Mouse (Mus musculus) heart, embryonic 15.5 days (tissue): ENCODE data around the gene Arrdc5. TPM values are rescaled to one million over a fixed set of nuclear protein-coding genes. Genes with fewer than 3 reads are reported as not detected.

Source experiments
- ATAC-seq: fragments of 200-750 bp; cut with Nextera tagmentation; replicated peaks from 2 replicates; pipeline ENCODE4 v1.8.0; 2017; ENCODE audit warnings: low read depth, moderate TSS enrichment; ENCODE audit not compliant: insufficient number of reproducible peaks, insufficient read depth, low FRiP score
- H3K27ac ChIP-seq: fragments of 300-500 bp; sonication (generic); 2 replicates; pipeline ENCODE4 v1.5.1; 2015; ENCODE audit warnings: mild to moderate bottlenecking, inconsistent platforms
- H3K27me3 ChIP-seq: fragments of 300-500 bp; sonication (generic); 2 replicates; pipeline ENCODE4 v1.6.1; 2015; ENCODE audit warnings: inconsistent platforms
- H3K36me3 ChIP-seq: fragments of 300-500 bp; sonication (generic); 2 replicates; pipeline ENCODE4 v1.6.1; 2015; ENCODE audit warnings: mild to moderate bottlenecking, inconsistent platforms
- H3K4me1 ChIP-seq: fragments of 300-500 bp; sonication (generic); replicated peaks from 2 replicates; pipeline ENCODE4 v1.6.1; 2015; ENCODE audit warnings: inconsistent platforms
- H3K4me2 ChIP-seq: fragments of 300-500 bp; sonication (generic); 2 replicates; pipeline ENCODE4 v1.6.1; 2015; ENCODE audit warnings: inconsistent platforms, mild to moderate bottlenecking, moderate library complexity
- H3K4me3 ChIP-seq: fragments of 300-500 bp; sonication (generic); 2 replicates; pipeline ENCODE4 v1.5.1; 2015; ENCODE audit warnings: mild to moderate bottlenecking, inconsistent platforms
- H3K9ac ChIP-seq: fragments of 300-500 bp; sonication (generic); 2 replicates; pipeline ENCODE4 v1.6.1; 2015; ENCODE audit warnings: mild to moderate bottlenecking, inconsistent platforms
- H3K9me3 ChIP-seq: fragments of 300-500 bp; sonication (generic); replicated peaks from 2 replicates; pipeline ENCODE4 v1.6.1; 2016; ENCODE audit warnings: inconsistent platforms
- WGBS: fragments of 180-500 bp; shearing (Covaris S2); methylation state at CpG from one replicate; pipeline ENCODE4 v1.1.7; 2015; ENCODE audit warnings: mixed read lengths; 5-methylcytosine and 5-hydroxymethylcytosine counted together
- polyA plus RNA-seq: library from polyadenylated mRNA; unstranded; fragments of >200 nt; fragmentation: Nextera tagmentation; extraction: Ambion mirVana; gene quantifications from 2 replicates; pipeline ENCODE4 v1.2.1, GENCODE M21; 2015

Gene Arrdc5
- polyA plus RNA-seq, 1 experiment from 2014 or later, result not detected

DNA sequence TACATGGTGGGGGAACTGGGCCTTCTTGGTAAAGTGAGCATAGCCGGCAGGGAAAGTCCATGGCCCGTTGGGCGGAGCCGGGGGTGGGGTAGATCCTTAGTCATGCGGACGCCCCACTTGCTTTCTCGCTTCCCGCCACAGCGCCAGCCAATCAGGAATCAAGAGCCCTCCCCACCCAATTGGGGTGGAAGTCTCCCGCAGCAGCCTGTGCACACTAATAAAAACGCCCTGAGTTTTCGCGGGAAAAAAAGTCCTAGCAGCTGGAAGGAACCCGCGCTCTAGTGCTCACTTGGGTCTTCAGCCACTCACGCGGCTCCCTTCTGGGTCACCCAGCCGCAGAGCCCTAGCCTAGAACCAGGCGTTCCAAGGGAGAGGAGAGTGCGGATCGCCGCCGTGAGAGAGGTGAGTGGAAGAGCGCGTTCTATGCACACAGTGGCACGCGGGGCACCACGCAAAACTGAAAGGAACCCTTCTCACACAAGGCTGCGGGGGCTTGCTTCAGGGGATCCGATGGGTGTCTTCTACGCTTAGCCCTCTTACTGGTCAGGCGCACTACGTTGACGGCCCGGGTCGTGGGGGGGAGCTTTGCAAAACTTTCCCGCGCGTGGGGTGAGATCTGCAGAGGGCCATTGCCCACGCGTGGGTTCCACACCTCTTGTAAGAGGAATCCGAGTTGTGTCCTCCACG lies 3.2 kb upstream of the Arrdc5 start, which contains the start of gene Uhrf1:
Gene Uhrf1 (plus strand): TSS at position 162 of the 687 bp plus-strand sequence.
- WGBS, result under 1% methylated on average over 43 of the region's 43 CpGs

DNA sequence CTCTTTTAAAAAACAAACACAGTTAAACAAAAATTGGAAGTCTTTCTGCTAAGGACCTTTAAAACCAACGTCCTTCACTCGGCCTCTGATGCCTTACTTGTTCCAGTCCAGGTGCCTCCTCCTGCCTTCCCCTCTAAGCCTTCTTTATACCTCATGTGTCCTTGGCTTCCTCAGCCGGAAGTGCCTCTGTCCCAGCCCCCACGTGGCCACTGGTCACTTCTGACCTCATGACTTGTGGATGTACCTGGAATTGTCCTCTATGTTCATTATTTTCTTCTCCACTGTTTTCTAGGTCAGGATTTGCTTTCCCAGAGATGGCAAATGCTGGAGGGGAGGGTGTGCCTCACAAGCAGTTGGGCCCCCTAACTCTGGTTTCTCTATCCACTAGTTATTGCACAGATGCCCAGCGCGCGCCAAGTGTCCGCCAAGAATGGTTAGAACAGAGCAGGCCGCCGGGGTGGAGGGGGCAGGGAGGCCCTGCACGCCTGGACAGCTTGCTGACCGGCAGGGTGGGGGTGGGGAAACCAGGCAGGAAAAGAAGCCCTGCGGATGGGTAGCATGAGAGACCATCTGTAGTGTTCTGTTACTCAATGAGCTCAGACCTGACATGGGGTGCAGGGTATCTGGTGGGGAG lies 2.4 kb upstream of the Arrdc5 start:
- Histone ChIP-seq H3K4me2 (peak overlapping the region; percentile 100), H3K9ac (0 out of 2 replicates have a peak overlapping the region, but pooled peaks have one; percentile 60), H3K4me3 (peak overlapping the region; percentile 86), H3K4me1 (peaks cover 41% of the 10 kb centered on the region), H3K9me3 (no peaks in the 10 kb centered on the region), H3K36me3 (no peaks in the 10 kb centered on the region), H3K27ac (peak overlapping the region; percentile 84), H3K27me3 (no peaks in the 10 kb centered on the region)
- ATAC-seq, result peak; percentile 12; the same call in 1 of the 2 replicates
- WGBS, result 24% methylated on average over 13 of the region's 13 CpGs

More for the DNA sequence above, 3.2 kb upstream of the Arrdc5 start, which contains the start of gene Uhrf1:
- H3K9me3 ChIP-seq, result no peaks in the 10 kb centered on the region
- H3K4me2 ChIP-seq, result peak within 1 kb of the TSS; percentile 100
- ATAC-seq, result peak; percentile 75
- peak within 1 kb of the TSS; percentile 86 for H3K4me3 ChIP-seq
- H3K27ac ChIP-seq, result peak within 1 kb of the TSS; percentile 84
- peak within 1 kb of the TSS; percentile 70 for H3K9ac ChIP-seq
- peaks cover 43% of the 10 kb centered on the region for H3K4me1 ChIP-seq
- H3K27me3 ChIP-seq, result no peaks in the 10 kb centered on the region
- H3K36me3 ChIP-seq, result peaks cover 3% of the 10 kb centered on the region; the same call in 1 of the 2 replicates

DNA sequence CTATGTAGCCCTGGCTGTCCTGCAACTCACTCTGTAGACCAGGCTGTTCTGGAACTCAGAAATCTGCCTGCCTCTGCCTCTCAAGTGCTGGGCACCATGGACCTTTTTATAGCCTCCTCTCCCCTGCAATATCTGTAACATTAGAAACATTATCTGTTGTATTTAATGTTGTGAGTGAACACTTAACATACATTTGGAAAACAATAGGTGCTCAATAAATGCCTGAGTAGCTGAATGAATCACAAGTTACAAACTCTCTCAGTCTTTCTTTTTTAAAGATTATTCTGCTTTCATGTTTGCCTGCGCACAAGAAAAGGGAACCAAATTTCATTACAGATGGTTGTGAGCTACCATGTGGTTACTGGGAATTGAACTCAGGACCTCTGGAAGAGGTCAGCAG lies 1.8 kb downstream of the Arrdc5 start:
- Histone ChIP-seq H3K9me3 (no peaks in the 10 kb centered on the region), H3K36me3 (no peaks in the 10 kb centered on the region), H3K27me3 (no peaks in the 10 kb centered on the region), H3K4me3 (no peak overlapping the region), H3K27ac (no peak overlapping the region), H3K4me2 (no peak overlapping the region), H3K4me1 (peaks cover 12% of the 10 kb centered on the region), H3K9ac (no peak overlapping the region)
- 97% methylated on average over 1 of the region's 1 CpGs for WGBS
- ATAC-seq, result no peak

DNA sequence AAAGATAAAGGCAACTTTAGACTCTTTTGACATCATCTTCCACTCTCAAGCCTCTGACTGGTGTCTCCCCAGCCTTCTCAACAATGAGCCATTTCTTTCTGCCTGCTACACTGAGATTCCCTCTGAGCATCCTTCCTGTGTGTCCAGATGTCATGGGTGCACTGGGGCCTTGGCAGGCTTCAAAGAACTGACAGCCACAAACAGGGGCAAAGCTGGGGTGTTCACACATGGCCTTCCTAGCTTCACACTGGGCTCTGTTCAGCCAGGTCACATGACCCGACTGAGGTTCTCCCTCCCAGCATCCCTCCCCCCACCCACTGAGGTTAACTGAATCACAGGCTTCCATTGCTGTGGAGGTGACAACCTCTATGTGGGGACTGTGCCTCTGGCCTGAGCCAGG lies 3.9 kb downstream of the Arrdc5 start:
- 56% methylated on average over 1 of the region's 1 CpGs for WGBS
- no peak overlapping the region for H3K4me3 ChIP-seq
- H3K4me1 ChIP-seq, result peaks cover 5% of the 10 kb centered on the region
- no peaks in the 10 kb centered on the region for H3K27me3 ChIP-seq
- no peaks in the 10 kb centered on the region for H3K9me3 ChIP-seq
- H3K4me2 ChIP-seq, result no peak overlapping the region
- H3K36me3 ChIP-seq, result no peaks in the 10 kb centered on the region
- no peak for ATAC-seq
- H3K27ac ChIP-seq, result no peak overlapping the region
- no peak overlapping the region for H3K9ac ChIP-seq

DNA sequence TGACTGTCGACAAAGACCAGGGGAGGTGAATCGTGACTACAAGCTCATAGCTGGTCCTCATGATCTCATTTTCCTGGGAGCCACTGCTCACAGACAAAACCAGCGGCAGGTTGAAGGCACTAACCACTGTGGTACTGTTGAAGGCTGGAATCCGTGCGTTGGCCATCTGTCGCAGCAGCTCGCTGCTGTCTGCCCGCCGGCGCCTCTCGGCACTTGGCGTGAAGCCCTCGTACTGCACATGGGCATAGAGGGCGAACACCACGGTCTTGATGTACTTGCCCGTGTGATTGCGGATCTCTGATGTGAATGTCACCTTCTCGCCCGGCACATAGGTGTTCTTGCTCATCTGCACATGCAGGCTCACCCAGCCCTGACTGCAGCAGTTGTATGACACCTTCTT lies 5.8 kb downstream of the Arrdc5 start:
- 83% methylated on average over 19 of the region's 19 CpGs for WGBS
- Histone ChIP-seq H3K27me3 (no peaks in the 10 kb centered on the region), H3K9me3 (no peaks in the 10 kb centered on the region), H3K27ac (no peak overlapping the region), H3K9ac (no peak overlapping the region), H3K36me3 (no peaks in the 10 kb centered on the region), H3K4me1 (peaks cover 15% of the 10 kb centered on the region), H3K4me2 (no peak overlapping the region), H3K4me3 (no peak overlapping the region)
- no peak for ATAC-seq

DNA sequence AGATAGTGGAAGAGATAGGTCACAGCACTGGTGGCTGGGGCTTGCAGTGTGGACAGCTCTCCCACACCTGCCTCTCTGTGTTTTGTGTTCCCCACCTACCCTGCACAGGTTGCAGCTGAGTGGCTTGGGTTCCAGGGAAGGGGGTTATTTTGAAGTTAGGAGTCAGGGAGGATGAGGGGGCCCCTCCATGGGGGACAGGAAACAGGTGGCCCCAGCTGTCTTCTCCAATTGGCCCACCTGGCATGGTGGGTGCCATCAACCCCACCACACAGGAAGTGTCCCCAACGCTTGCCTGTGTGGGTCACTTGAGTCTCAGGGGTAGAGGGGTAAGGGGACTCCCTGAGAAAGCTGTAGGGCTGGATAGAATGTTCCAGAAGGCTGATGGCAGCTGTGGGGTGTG lies 6.8 kb downstream of the Arrdc5 start:
- Histone ChIP-seq H3K9ac (no peak overlapping the region), H3K4me3 (no peak overlapping the region), H3K27me3 (no peaks in the 10 kb centered on the region), H3K9me3 (no peaks in the 10 kb centered on the region), H3K27ac (no peak overlapping the region), H3K36me3 (no peaks in the 10 kb centered on the region), H3K4me2 (no peak overlapping the region), H3K4me1 (peaks cover 25% of the 10 kb centered on the region)
- 43% methylated on average over 1 of the region's 1 CpGs for WGBS
- no peak for ATAC-seq

DNA sequence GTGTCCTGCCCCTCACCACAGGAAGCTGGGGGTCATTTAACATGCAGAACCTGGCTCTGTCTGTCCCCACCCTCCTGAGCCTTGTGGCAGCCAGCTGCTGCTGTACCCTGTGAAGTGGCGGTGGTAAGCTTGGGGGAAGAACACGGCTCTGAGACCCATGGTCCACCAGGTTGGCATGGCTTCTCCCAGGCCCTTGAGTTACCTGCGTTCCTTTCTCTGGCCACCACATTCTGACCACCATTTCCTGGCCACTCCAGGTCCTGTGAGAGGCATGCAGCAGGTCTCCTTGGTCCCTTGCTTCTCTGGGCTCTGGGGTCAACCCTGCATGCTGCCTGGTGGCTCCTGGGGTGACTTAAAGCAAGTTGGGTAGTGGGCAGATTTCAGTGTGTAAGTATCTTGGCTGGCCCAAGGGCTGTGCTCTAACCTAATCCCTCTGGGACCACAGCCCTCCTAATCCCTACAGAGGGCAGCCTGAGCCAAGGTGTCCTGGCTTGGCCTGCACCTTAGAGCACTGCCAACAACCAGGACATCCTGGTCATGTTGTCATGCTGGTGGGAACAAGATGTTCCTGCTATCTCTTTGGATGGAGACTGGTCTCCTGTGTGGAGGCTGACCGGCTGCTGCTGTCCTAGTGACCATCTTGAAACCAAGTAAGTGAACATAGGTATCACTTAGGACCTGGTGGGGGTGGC lies 7.4 kb downstream of the Arrdc5 start, which contains the start of gene Plin3:
Gene Plin3 (minus strand): TSS at position 343 of the 692 bp plus-strand sequence.
- 80% methylated on average over 4 of the region's 4 CpGs for WGBS
- Histone ChIP-seq H3K4me1 (peaks cover 31% of the 10 kb centered on the region), H3K4me3 (no peak within 1 kb of the TSS), H3K36me3 (no peaks in the 10 kb centered on the region), H3K4me2 (no peak within 1 kb of the TSS; the same call in 1 of the 2 replicates), H3K27ac (peak within 1 kb of the TSS; percentile 94), H3K9me3 (no peaks in the 10 kb centered on the region), H3K27me3 (no peaks in the 10 kb centered on the region), H3K9ac (no peak within 1 kb of the TSS)
- ATAC-seq, result no peak

DNA sequence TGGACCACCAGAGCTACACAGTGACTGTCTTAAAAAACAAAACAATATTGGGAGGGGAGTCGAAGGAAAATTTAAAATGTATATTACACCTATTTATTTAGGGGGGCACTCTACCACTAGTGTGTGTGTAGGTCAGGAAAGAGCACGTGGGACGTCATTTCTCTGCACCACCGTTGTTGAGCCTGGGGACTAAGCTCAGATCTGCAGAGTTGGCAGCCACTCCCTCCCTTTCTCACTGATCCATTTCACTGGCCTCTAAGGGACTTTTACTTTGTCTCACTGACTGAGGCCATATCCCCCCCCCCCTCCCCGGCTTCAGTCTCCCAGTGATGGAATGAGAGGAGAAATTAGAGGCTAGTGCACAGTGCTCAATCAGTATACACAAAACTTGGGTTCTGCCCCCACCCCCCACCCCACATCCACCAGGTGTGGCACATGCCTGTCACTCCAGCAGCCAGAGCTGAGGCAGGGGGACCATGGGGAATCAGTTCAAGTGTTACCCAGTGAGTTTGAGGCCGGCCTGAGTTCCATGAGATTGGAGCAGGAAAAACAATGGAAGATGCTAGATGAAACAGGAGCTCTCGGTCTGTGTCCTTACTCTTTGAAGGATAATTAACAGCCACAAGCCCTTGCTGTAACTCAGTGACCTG lies 8.1 kb downstream of the Arrdc5 start:
- Histone ChIP-seq H3K9ac (no peak overlapping the region), H3K27me3 (no peaks in the 10 kb centered on the region)

DNA sequence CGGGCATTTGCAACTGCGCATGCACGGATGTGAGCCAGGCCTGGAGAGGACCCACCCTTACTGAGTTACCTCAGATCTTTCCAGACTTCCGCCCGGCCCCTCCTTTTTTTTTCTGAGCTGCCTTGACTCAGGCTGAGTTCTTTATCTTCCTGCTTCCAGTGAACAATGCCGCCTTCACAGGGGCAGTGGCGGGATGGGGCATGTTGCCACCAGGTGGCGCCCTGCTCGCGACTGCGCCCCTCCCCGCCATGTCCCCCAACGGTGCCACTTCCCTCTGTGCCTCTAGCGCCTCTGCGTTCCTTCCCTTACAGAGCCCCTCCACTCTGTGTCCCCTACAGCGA lies 8.9 kb downstream of the Arrdc5 start:
- H3K4me1 ChIP-seq, result peaks cover 37% of the 10 kb centered on the region
- peak; percentile 84 for ATAC-seq
- peak overlapping the region; percentile 64 for H3K4me3 ChIP-seq

More for the DNA sequence above, 8.1 kb downstream of the Arrdc5 start:
- no peaks in the 10 kb centered on the region for H3K9me3 ChIP-seq
- no peak overlapping the region for H3K4me3 ChIP-seq
- H3K27ac ChIP-seq, result peak overlapping the region; percentile 94
- no peak for ATAC-seq
- H3K36me3 ChIP-seq, result no peaks in the 10 kb centered on the region
- H3K4me2 ChIP-seq, result peak overlapping the region; percentile 75; the same call in 1 of the 2 replicates
- peaks cover 37% of the 10 kb centered on the region for H3K4me1 ChIP-seq
- 80% methylated on average over 7 of the region's 7 CpGs for WGBS

DNA sequence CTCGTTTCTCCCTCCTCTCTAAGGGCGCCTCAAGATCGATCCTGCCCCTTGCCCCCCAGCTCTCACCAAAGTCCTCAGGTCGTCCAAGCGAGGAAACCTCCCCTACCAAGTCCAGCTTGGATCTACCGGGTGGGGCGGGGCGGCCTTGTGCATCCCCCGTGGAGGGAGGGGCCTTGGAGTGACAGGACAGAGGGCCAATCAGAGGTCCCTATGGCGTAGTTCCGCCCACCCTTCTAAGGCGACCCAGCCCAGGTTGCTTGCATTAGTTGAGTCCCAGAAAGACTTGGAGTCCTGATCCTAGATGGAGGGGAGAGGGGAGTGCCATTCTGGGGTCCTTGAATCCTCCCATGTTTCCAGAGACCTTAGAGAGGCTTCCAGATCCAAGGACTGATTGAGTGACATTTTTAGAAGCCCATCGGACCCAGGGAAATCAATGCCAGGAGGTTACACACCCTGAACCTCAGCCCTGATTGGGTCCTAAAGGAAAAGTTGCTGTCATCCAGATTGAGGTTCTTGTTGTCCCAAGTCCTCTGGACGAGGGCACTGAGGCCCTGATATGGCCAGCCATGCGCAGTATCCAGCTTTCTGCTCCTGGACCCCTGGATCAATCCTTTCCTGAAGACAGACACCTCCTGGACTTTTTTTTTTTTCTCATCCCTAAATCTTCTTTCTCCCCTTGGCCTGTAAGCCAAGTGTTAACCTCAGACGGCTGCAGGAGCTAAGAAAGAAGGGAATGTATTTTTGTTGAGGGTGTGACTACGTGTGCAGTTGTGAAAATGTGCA lies 9.5 kb downstream of the Arrdc5 start:
- peak overlapping the region; percentile 64 for H3K4me3 ChIP-seq
- H3K9me3 ChIP-seq, result no peaks in the 10 kb centered on the region
- peak overlapping the region; percentile 70 for H3K9ac ChIP-seq
- peak overlapping the region; percentile 75 for H3K4me2 ChIP-seq
- peaks cover 12% of the 10 kb centered on the region for H3K36me3 ChIP-seq
- no peaks in the 10 kb centered on the region for H3K27me3 ChIP-seq
- H3K4me1 ChIP-seq, result peaks cover 37% of the 10 kb centered on the region
- WGBS, result 2% methylated on average over 17 of the region's 17 CpGs
- peak; percentile 92 for ATAC-seq
- H3K27ac ChIP-seq, result peak overlapping the region; percentile 94

More for the DNA sequence above, 8.9 kb downstream of the Arrdc5 start:
- no peaks in the 10 kb centered on the region for H3K27me3 ChIP-seq
- H3K36me3 ChIP-seq, result peaks cover 6% of the 10 kb centered on the region; the same call in 1 of the 2 replicates
- H3K9ac ChIP-seq, result peak overlapping the region; percentile 50
- 1% methylated on average over 16 of the region's 16 CpGs for WGBS
- H3K9me3 ChIP-seq, result no peaks in the 10 kb centered on the region
- peak overlapping the region; percentile 75 for H3K4me2 ChIP-seq
- peak overlapping the region; percentile 94 for H3K27ac ChIP-seq
